Mouse (Mus musculus): ENCODE data around the gene Dmd. TPM values are rescaled to one million over a fixed set of nuclear protein-coding genes. Genes with fewer than 3 reads are reported as not detected.

Dmd gene
- polyA plus RNA-seq, 1 experiment: 25.5 TPM

- H3K4me3 ChIP-seq (replicated peaks; ENCODE audit: insufficient read depth, low read depth, low read length): no peak overlapping the region
- TF ChIP-seq POLR2A (IDR thresholded peaks at IDR 0.05; ENCODE audit: borderline replicate concordance, insufficient read depth, low read length): no peak
- no peak for TF ChIP-seq CTCF (IDR thresholded peaks at IDR 0.05; ENCODE audit: borderline replicate concordance, insufficient read depth, low read depth, low read length)
- H3K27ac ChIP-seq (ENCODE audit: insufficient read depth, low read length): no peak overlapping the region
- no peaks in the 10 kb centered on the region for H3K4me1 ChIP-seq (ENCODE audit: control insufficient read depth, insufficient read depth, low read length)
- no peaks in the 10 kb centered on the region for H3K27me3 ChIP-seq (ENCODE audit: control insufficient read depth, insufficient read depth, low read length)
- no peak for DNase-seq
These were observed 2278.2 kb downstream of the Dmd start for GRCm38 (mm10) chrX:85226883-85227282.

DNA sequence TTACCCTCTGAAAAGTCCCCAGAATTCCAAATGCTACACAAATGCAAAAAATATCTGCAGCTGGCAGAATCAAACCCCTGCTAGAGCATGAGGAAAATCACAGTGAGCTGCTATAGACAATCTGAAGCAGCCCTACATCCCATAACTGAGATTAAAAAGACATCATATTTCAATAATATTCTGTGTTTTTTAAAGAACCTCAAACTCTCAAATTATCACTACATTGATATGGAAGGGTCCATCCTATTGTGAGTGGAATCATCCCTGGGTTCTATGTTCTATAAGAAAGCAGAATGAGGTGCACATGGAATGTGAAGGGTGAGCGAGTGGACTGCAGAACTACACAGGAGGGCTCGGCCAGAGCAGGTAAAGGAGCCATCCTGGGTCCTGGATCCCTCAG lies 2300.7 kb downstream of the Dmd start, which contains the start of gene Fthl17a:
Gene Fthl17a (plus strand): TSS at position 301 of the 400 bp plus-strand sequence.
- Histone ChIP-seq H3K27me3 (ENCODE audit: control insufficient read depth, insufficient read depth, low read length) (no peaks in the 10 kb centered on the region), H3K4me1 (ENCODE audit: control insufficient read depth, insufficient read depth, low read length) (no peaks in the 10 kb centered on the region), H3K4me3 (replicated peaks; ENCODE audit: insufficient read depth, low read depth, low read length) (no peak within 1 kb of the TSS), H3K27ac (ENCODE audit: insufficient read depth, low read length) (no peak within 1 kb of the TSS)
- DNase-seq: no peak
- no peak for TF ChIP-seq CTCF (IDR thresholded peaks at IDR 0.05; ENCODE audit: borderline replicate concordance, insufficient read depth, low read depth, low read length)
- no peak for TF ChIP-seq POLR2A (IDR thresholded peaks at IDR 0.05; ENCODE audit: borderline replicate concordance, insufficient read depth, low read length)
- 96% methylated on average over 2 of the region's 2 CpGs for WGBS

Measured in cerebellum, adult 2 months (tissue).